Mouse (Mus musculus): ENCODE measurements around the gene Nqo2.
"Not testable (repeated sequence)": the region's sequence is repeated elsewhere in the genome, so short reads cannot be mapped to it uniquely, and the experiment has no call there.

The Nqo2 gene

GRCm38 (mm10) chr13:33964206-33965046, at the start of gene Nqo2:
Gene Nqo2, plus strand, starts transcription at chr13:33964687.
- peak; percentile 50 to 71 for DNase-seq (ENCODE audit: low spot score in 2 of 2)

- no peak for DNase-seq (ENCODE audit: low spot score in 2 of 2)
These were observed 43.4 kb upstream of the Nqo2 start for GRCm38 (mm10) chr13:33921041-33921440.

- no peak for DNase-seq (ENCODE audit: low spot score in 2 of 2)
These were observed 42.8 kb upstream of the Nqo2 start for GRCm38 (mm10) chr13:33921699-33922098.

GRCm38 (mm10) chr13:33930281-33930680, 34.2 kb upstream of the Nqo2 start:
- no peak for DNase-seq (ENCODE audit: low spot score in 2 of 2)

- peak in 1 of 2 experiments; percentile 40 for DNase-seq (ENCODE audit: low spot score in 2 of 2)
These were observed 33.6 kb upstream of the Nqo2 start for GRCm38 (mm10) chr13:33930912-33931311.

- peak in 1 of 2 experiments; percentile 32 for DNase-seq (ENCODE audit: low spot score in 2 of 2)
These were observed 29.7 kb upstream of the Nqo2 start for GRCm38 (mm10) chr13:33934743-33935142.

GRCm38 (mm10) chr13:33935465-33936181, 28.9 kb upstream of the Nqo2 start:
- peak; percentile 64 to 77 for DNase-seq (ENCODE audit: low spot score in 2 of 2)

- DNase-seq (ENCODE audit: low spot score in 2 of 2) = no peak
These were observed 27.3 kb upstream of the Nqo2 start for GRCm38 (mm10) chr13:33937151-33937550.

GRCm38 (mm10) chr13:33937587-33937986, 26.9 kb upstream of the Nqo2 start:
- DNase-seq (ENCODE audit: low spot score in 2 of 2) = not testable (repeated sequence)

- DNase-seq (ENCODE audit: low spot score in 2 of 2) = no peak
These were observed 23.1 kb upstream of the Nqo2 start for GRCm38 (mm10) chr13:33941288-33941808.

GRCm38 (mm10) chr13:33942212-33942779, 22.2 kb upstream of the Nqo2 start:
- no peak for DNase-seq (ENCODE audit: low spot score in 2 of 2)

GRCm38 (mm10) chr13:33951308-33952074, 13.0 kb upstream of the Nqo2 start:
- DNase-seq (ENCODE audit: low spot score in 2 of 2) = no peak

GRCm38 (mm10) chr13:33952075-33952449, 12.4 kb upstream of the Nqo2 start:
- DNase-seq (ENCODE audit: low spot score in 2 of 2) = no peak

- no peak for DNase-seq (ENCODE audit: low spot score in 2 of 2)
These were observed 11.5 kb upstream of the Nqo2 start for GRCm38 (mm10) chr13:33952947-33953346.

GRCm38 (mm10) chr13:33956571-33957421, 7.7 kb upstream of the Nqo2 start:
- DNase-seq (ENCODE audit: low spot score in 2 of 2) = no peak

- no peak for DNase-seq (ENCODE audit: low spot score in 2 of 2)
These were observed 4.7 kb upstream of the Nqo2 start for GRCm38 (mm10) chr13:33959771-33960170.

- DNase-seq (ENCODE audit: low spot score in 2 of 2) = peak in 1 of 2 experiments; percentile 20
These were observed 853 bp downstream of the Nqo2 start for GRCm38 (mm10) chr13:33965056-33966024.

- no peak for DNase-seq (ENCODE audit: low spot score in 2 of 2)
These were observed 1.5 kb downstream of the Nqo2 start for GRCm38 (mm10) chr13:33966025-33966412.

GRCm38 (mm10) chr13:33966574-33966973, 2.1 kb downstream of the Nqo2 start:
- no peak for DNase-seq (ENCODE audit: low spot score in 2 of 2)

Measured in urinary bladder, postnatal 36 days (tissue).